Mouse (Mus musculus) spleen, postnatal 0 days (tissue): Measurements from ENCODE around the gene Spi1. TPM values are rescaled to one million over a fixed set of nuclear protein-coding genes. Genes with fewer than 3 reads are reported as not detected.

Source experiments
- polyA plus RNA-seq: library from polyadenylated mRNA; unstranded; fragments of >200 nt; fragmentation: Nextera tagmentation; extraction: Ambion mirVana; gene quantifications from 2 replicates; pipeline ENCODE4 v1.2.1, GENCODE M21; 2015

Gene Spi1
- 48.0 and 65.8 TPM in 2 replicates for polyA plus RNA-seq

GRCm38 (mm10) chr2:91081775-91082695 lies at the start of gene Spi1:
TSS of gene Spi1 (plus strand) at chr2:91082390.

DNA sequence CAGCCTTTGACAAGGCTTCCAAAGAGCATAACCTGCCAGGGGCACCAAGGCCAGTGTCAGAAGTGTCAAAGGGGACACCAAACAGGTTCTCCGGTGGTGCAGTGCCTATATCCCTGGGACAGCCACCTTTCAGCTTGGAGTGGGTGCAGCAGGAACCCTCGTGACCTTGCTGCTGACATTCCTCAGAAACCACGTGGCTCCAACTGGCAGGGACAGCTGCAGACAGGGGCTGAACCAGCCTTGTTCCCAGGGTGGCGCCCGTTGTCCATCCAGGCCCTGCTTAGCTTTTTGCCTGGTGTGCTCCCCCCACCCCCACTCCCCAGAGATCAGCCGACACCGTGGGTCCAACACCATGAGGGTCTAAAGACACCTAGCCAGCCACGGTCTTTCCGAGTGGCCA lies 46.8 kb upstream of the Spi1 start, which contains the start of gene Rapsn:
Gene Rapsn, plus strand, starts transcription at position 236 of the 400 bp plus-strand sequence.

GRCm38 (mm10) chr2:91053934-91054382 lies 28.2 kb upstream of the Spi1 start, which contains the start of gene Psmc3:
TSS of gene Psmc3 (plus strand) at chr2:91054009.

DNA sequence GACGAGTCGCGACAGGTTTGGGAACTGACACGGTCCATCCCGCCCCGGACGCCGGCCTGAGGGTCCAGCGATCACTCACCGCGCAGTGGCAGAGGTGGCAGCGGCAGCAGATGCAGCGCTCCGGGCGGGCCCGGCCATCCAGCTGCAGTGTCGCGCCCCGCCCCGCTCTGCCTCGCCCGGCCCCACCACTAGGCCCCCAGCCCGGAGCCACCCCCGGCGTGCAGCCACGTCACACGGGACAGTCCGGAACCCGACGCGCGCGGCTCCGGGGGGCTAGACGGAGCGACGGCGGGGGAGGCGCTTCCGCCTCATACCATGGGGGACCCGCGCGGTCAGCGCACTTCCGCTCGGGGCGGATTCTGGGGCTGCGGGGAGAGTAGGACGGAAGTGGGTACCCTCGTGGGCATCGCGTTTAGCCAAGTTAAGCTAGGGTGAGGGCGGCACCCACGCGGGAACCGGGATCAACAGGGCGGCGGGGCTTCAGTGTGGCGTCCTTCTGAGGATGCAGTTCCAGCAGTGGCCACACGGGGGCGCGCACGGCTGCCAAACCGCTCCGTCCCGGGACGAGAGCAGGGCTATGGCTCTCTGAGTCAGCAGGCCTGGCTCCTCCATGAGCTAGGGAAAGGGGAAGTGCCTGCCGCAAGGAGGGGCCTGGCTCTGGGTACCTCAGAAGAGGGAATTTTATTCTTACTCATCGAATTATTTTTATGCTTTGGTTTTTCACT lies 12.0 kb upstream of the Spi1 start, which contains the start of gene Slc39a13:
Gene Slc39a13, minus strand, starts transcription at position 342 of the 725 bp plus-strand sequence.

GRCm38 (mm10) chr2:91117585-91118275 lies 35.5 kb downstream of the Spi1 start, which contains the start of gene Mybpc3:
TSS of gene Mybpc3 (plus strand) at chr2:91118144.

Other genes with a start within 250 kb of the Spi1 start
- 104 and 106 TPM in 2 replicates for gene Mtch2, start 235.2 kb upstream of the Spi1 start, polyA plus RNA-seq
- 7.0 and 7.8 TPM in 2 replicates for gene C1qtnf4, start 196.5 kb upstream of the Spi1 start, polyA plus RNA-seq
- gene Kbtbd4, start 177.7 kb upstream of the Spi1 start, polyA plus RNA-seq: 15.1 and 15.7 TPM in 2 replicates
- gene Ndufs3, start 177.6 kb upstream of the Spi1 start, polyA plus RNA-seq: 125 and 134 TPM in 2 replicates
- gene Celf1, start 142.0 kb upstream of the Spi1 start, polyA plus RNA-seq: 42.9 and 43.4 TPM in 2 replicates
- gene Rapsn, start 46.8 kb upstream of the Spi1 start, polyA plus RNA-seq: 1.6 and 2.7 TPM in 2 replicates
- gene Psmc3, start 28.4 kb upstream of the Spi1 start, polyA plus RNA-seq: 160 and 174 TPM in 2 replicates
- 13.6 and 16.0 TPM in 2 replicates for gene Slc39a13, start 12.0 kb upstream of the Spi1 start, polyA plus RNA-seq
- gene Mybpc3, start 35.8 kb downstream of the Spi1 start, polyA plus RNA-seq: 0.08 and 0.12 TPM in 2 replicates
- 10.1 and 10.8 TPM in 2 replicates for gene Madd, start 101.4 kb downstream of the Spi1 start, polyA plus RNA-seq
- 4.3 and 5.1 TPM in 2 replicates for gene Nr1h3, start 120.4 kb downstream of the Spi1 start, polyA plus RNA-seq
- gene Acp2, start 120.5 kb downstream of the Spi1 start, polyA plus RNA-seq: 9.5 and 12.2 TPM in 2 replicates
- gene Ddb2, start 154.6 kb downstream of the Spi1 start, polyA plus RNA-seq: 6.8 and 9.1 TPM in 2 replicates
- gene Pacsin3, start 173.6 kb downstream of the Spi1 start, polyA plus RNA-seq: 4.3 and 5.9 TPM in 2 replicates
- gene Arfgap2, start 182.6 kb downstream of the Spi1 start, polyA plus RNA-seq: 44.9 and 45.2 TPM in 2 replicates